Mouse (Mus musculus) midbrain, embryonic 15.5 days (tissue): Measurements from ENCODE around the gene Ccdc117. TPM values are rescaled to one million over a fixed set of nuclear protein-coding genes. Genes with fewer than 3 reads are reported as not detected.
A peak's percentile ranks its signal among the peaks of the same experiment; 100 is the strongest.

ENCODE experiments used
- ATAC-seq: fragments of 200-750 bp; cut with Nextera tagmentation; replicated peaks from 2 replicates; pipeline ENCODE4 v1.8.0; 2017; ENCODE audit warnings: moderate TSS enrichment
- H3K27ac ChIP-seq: fragments of 300-500 bp; sonication (generic); 2 replicates; pipeline ENCODE4 v1.5.1; 2015; ENCODE audit warnings: mild to moderate bottlenecking, inconsistent platforms
- H3K27me3 ChIP-seq: fragments of 300-500 bp; sonication (generic); replicated peaks from 2 replicates; pipeline ENCODE4 v1.6.1; 2015; ENCODE audit warnings: inconsistent platforms
- H3K36me3 ChIP-seq: fragments of 300-500 bp; sonication (generic); replicated peaks from 2 replicates; pipeline ENCODE4 v1.6.1; 2015; ENCODE audit warnings: inconsistent platforms
- H3K4me1 ChIP-seq: fragments of 300-500 bp; sonication (generic); 2 replicates; pipeline ENCODE4 v1.6.1; 2015; ENCODE audit warnings: inconsistent platforms
- H3K4me2 ChIP-seq: fragments of 300-500 bp; sonication (generic); 2 replicates; pipeline ENCODE4 v1.6.1; 2015; ENCODE audit warnings: inconsistent platforms, mild to moderate bottlenecking, moderate library complexity
- H3K4me3 ChIP-seq: fragments of 300-500 bp; sonication (generic); 2 replicates; pipeline ENCODE4 v1.5.1; 2015; ENCODE audit warnings: mild to moderate bottlenecking, inconsistent platforms
- H3K9ac ChIP-seq: fragments of 300-500 bp; sonication (generic); 2 replicates; pipeline ENCODE4 v1.6.1; 2015; ENCODE audit warnings: mild to moderate bottlenecking, inconsistent platforms
- H3K9me3 ChIP-seq: fragments of 300-500 bp; sonication (generic); 2 replicates; pipeline ENCODE4 v1.6.1; 2016; ENCODE audit warnings: inconsistent platforms
- WGBS: fragments of 180-500 bp; shearing (Covaris S2); methylation state at CpG from one replicate; pipeline ENCODE4 v1.1.7; 2015; ENCODE audit warnings: mixed read lengths; 5-methylcytosine and 5-hydroxymethylcytosine counted together
- polyA plus RNA-seq: library from polyadenylated mRNA; unstranded; fragments of >200 nt; fragmentation: Nextera tagmentation; extraction: Ambion mirVana; gene quantifications from 2 replicates; pipeline ENCODE4 v1.2.1, GENCODE M21; 2015

The Ccdc117 gene
- polyA plus RNA-seq: 12.1 and 13.6 TPM in 2 replicates

- Histone ChIP-seq H3K36me3 (0 out of 2 replicates have a peak, but pooled peaks cover 3% of the 10 kb centered on the region), H3K4me3 (peak within 1 kb of the TSS; percentile 56), H3K4me2 (peak within 1 kb of the TSS; percentile 77), H3K4me1 (peaks cover 19% of the 10 kb centered on the region), H3K9ac (peak within 1 kb of the TSS; percentile 51), H3K9me3 (no peaks in the 10 kb centered on the region), H3K27ac (peak within 1 kb of the TSS; percentile 76), H3K27me3 (no peaks in the 10 kb centered on the region)
- under 1% methylated on average over 62 of the region's 65 CpGs for WGBS
- peak; percentile 99 for ATAC-seq
Observed at GRCm38 (mm10) chr11:5541799-5542481, at the start of gene Ccdc117. TSS of gene Ccdc117 (minus strand) at chr11:5542187.

- WGBS: 82% methylated on average over 6 of the region's 6 CpGs
- ATAC-seq: no peak
- no peaks in the 10 kb centered on the region for H3K4me1 ChIP-seq
- no peak overlapping the region for H3K9ac ChIP-seq
- H3K27me3 ChIP-seq: no peaks in the 10 kb centered on the region
- H3K4me3 ChIP-seq: no peak overlapping the region
- no peak overlapping the region for H3K27ac ChIP-seq
- no peaks in the 10 kb centered on the region for H3K36me3 ChIP-seq
- H3K4me2 ChIP-seq: no peak overlapping the region
- no peaks in the 10 kb centered on the region for H3K9me3 ChIP-seq
Observed at GRCm38 (mm10) chr11:5575046-5575445, 33.1 kb upstream of the Ccdc117 start.

- no peak overlapping the region for H3K4me2 ChIP-seq
- H3K27me3 ChIP-seq: no peaks in the 10 kb centered on the region
- no peaks in the 10 kb centered on the region for H3K4me1 ChIP-seq
- no peaks in the 10 kb centered on the region for H3K9me3 ChIP-seq
- H3K4me3 ChIP-seq: no peak overlapping the region
- no peak overlapping the region for H3K9ac ChIP-seq
- no peak for ATAC-seq
- H3K36me3 ChIP-seq: no peaks in the 10 kb centered on the region
- 84% methylated on average over 2 of the region's 2 CpGs for whole genome bisulfite sequencing
- H3K27ac ChIP-seq: no peak overlapping the region
Observed at GRCm38 (mm10) chr11:5573821-5574220, 31.8 kb upstream of the Ccdc117 start.

GRCm38 (mm10) chr11:5571856-5572255, 29.9 kb upstream of the Ccdc117 start:
- 90% methylated on average over 4 of the region's 4 CpGs for WGBS
- Histone ChIP-seq H3K4me1 (no peaks in the 10 kb centered on the region), H3K27ac (no peak overlapping the region), H3K36me3 (no peaks in the 10 kb centered on the region), H3K4me3 (no peak overlapping the region), H3K27me3 (no peaks in the 10 kb centered on the region), H3K9me3 (no peaks in the 10 kb centered on the region), H3K9ac (no peak overlapping the region), H3K4me2 (no peak overlapping the region)
- ATAC-seq: no peak

GRCm38 (mm10) chr11:5569474-5569873, 27.5 kb upstream of the Ccdc117 start, which contains the start of gene Ankrd36:
TSS of gene Ankrd36 (plus strand) at chr11:5569684.
- no peak for ATAC-seq
- 64% methylated on average over 12 of the region's 12 CpGs for WGBS

GRCm38 (mm10) chr11:5568082-5568481, 26.1 kb upstream of the Ccdc117 start:
- no peaks in the 10 kb centered on the region for H3K27me3 ChIP-seq
- ATAC-seq: no peak
- H3K27ac ChIP-seq: no peak overlapping the region
- no peak overlapping the region for H3K9ac ChIP-seq
- H3K4me3 ChIP-seq: no peak overlapping the region
- H3K9me3 ChIP-seq: no peaks in the 10 kb centered on the region
- WGBS: 90% methylated on average over 5 of the region's 5 CpGs
- H3K4me1 ChIP-seq: no peaks in the 10 kb centered on the region
- no peak overlapping the region for H3K4me2 ChIP-seq
- no peaks in the 10 kb centered on the region for H3K36me3 ChIP-seq

More at GRCm38 (mm10) chr11:5569474-5569873, 27.5 kb upstream of the Ccdc117 start, which contains the start of gene Ankrd36:
- H3K9ac ChIP-seq: no peak within 1 kb of the TSS
- H3K27me3 ChIP-seq: no peaks in the 10 kb centered on the region
- H3K36me3 ChIP-seq: no peaks in the 10 kb centered on the region
- H3K4me2 ChIP-seq: no peak within 1 kb of the TSS
- H3K4me3 ChIP-seq: no peak within 1 kb of the TSS
- no peaks in the 10 kb centered on the region for H3K9me3 ChIP-seq
- no peak within 1 kb of the TSS for H3K27ac ChIP-seq
- H3K4me1 ChIP-seq: no peaks in the 10 kb centered on the region

GRCm38 (mm10) chr11:5567654-5568053, 25.7 kb upstream of the Ccdc117 start:
- Histone ChIP-seq H3K36me3 (no peaks in the 10 kb centered on the region), H3K4me2 (no peak overlapping the region), H3K27me3 (no peaks in the 10 kb centered on the region), H3K4me1 (peaks cover 4% of the 10 kb centered on the region; the same call in 1 of the 2 replicates), H3K27ac (no peak overlapping the region), H3K9me3 (no peaks in the 10 kb centered on the region), H3K9ac (no peak overlapping the region), H3K4me3 (no peak overlapping the region)
- WGBS: 96% methylated on average over 6 of the region's 6 CpGs
- no peak for ATAC-seq

- no peak for ATAC-seq
- Histone ChIP-seq H3K4me2 (no peak overlapping the region), H3K9ac (no peak overlapping the region), H3K27me3 (no peaks in the 10 kb centered on the region), H3K36me3 (no peaks in the 10 kb centered on the region), H3K4me3 (no peak overlapping the region), H3K4me1 (peaks cover 4% of the 10 kb centered on the region; the same call in 1 of the 2 replicates), H3K9me3 (no peaks in the 10 kb centered on the region), H3K27ac (no peak overlapping the region)
- 79% methylated on average over 2 of the region's 2 CpGs for WGBS
Observed at GRCm38 (mm10) chr11:5566506-5566905, 24.5 kb upstream of the Ccdc117 start.

- no peak for ATAC-seq
- Histone ChIP-seq H3K36me3 (no peaks in the 10 kb centered on the region), H3K4me3 (no peak overlapping the region), H3K27me3 (no peaks in the 10 kb centered on the region), H3K9me3 (no peaks in the 10 kb centered on the region), H3K9ac (no peak overlapping the region), H3K4me2 (no peak overlapping the region), H3K27ac (no peak overlapping the region), H3K4me1 (peaks cover 4% of the 10 kb centered on the region; the same call in 1 of the 2 replicates)
- 75% methylated on average over 3 of the region's 3 CpGs for WGBS
Observed at GRCm38 (mm10) chr11:5565596-5565995, 23.6 kb upstream of the Ccdc117 start.

- no peak overlapping the region for H3K4me3 ChIP-seq
- no peak overlapping the region for H3K9ac ChIP-seq
- no peaks in the 10 kb centered on the region for H3K36me3 ChIP-seq
- H3K4me2 ChIP-seq: no peak overlapping the region
- peaks cover 4% of the 10 kb centered on the region; the same call in 1 of the 2 replicates for H3K4me1 ChIP-seq
- no peak for ATAC-seq
- H3K9me3 ChIP-seq: no peaks in the 10 kb centered on the region
- WGBS: 61% methylated on average over 6 of the region's 6 CpGs
- H3K27ac ChIP-seq: no peak overlapping the region
- no peaks in the 10 kb centered on the region for H3K27me3 ChIP-seq
Observed at GRCm38 (mm10) chr11:5563898-5564297, 21.9 kb upstream of the Ccdc117 start.

GRCm38 (mm10) chr11:5562625-5563268, 20.8 kb upstream of the Ccdc117 start:
- peak overlapping the region; percentile 16; the same call in 1 of the 2 replicates for H3K4me2 ChIP-seq
- no peak overlapping the region for H3K27ac ChIP-seq
- H3K36me3 ChIP-seq: no peaks in the 10 kb centered on the region
- WGBS: 22% methylated on average over 9 of the region's 9 CpGs
- H3K27me3 ChIP-seq: no peaks in the 10 kb centered on the region
- H3K9me3 ChIP-seq: no peaks in the 10 kb centered on the region
- no peak overlapping the region for H3K9ac ChIP-seq
- ATAC-seq: 0 out of 2 replicates have a peak, but pooled peaks have one; percentile 42
- peaks cover 4% of the 10 kb centered on the region; the same call in 1 of the 2 replicates for H3K4me1 ChIP-seq
- no peak overlapping the region for H3K4me3 ChIP-seq

- H3K9ac ChIP-seq: no peak overlapping the region
- H3K9me3 ChIP-seq: no peaks in the 10 kb centered on the region
- no peak overlapping the region for H3K4me3 ChIP-seq
- no peak for ATAC-seq
- no peak overlapping the region for H3K4me2 ChIP-seq
- peaks cover 4% of the 10 kb centered on the region; the same call in 1 of the 2 replicates for H3K4me1 ChIP-seq
- H3K27me3 ChIP-seq: no peaks in the 10 kb centered on the region
- no peak overlapping the region for H3K27ac ChIP-seq
- WGBS: 83% methylated on average over 3 of the region's 3 CpGs
- H3K36me3 ChIP-seq: no peaks in the 10 kb centered on the region
Observed at GRCm38 (mm10) chr11:5560273-5560672, 18.3 kb upstream of the Ccdc117 start.
